Mouse (Mus musculus) midbrain, embryonic 12.5 days (tissue): ENCODE data around the gene Fam83d. TPM values are rescaled to one million over a fixed set of nuclear protein-coding genes. Genes with fewer than 3 reads are reported as not detected.

Experiments
- ATAC-seq: fragments of 200-750 bp; cut with Nextera tagmentation; 2 replicates; pipeline ENCODE4 v1.8.0; 2017; ENCODE audit warnings: low read depth, moderate TSS enrichment, moderate library complexity; ENCODE audit not compliant: low FRiP score
- H3K27ac ChIP-seq: fragments of 300-500 bp; sonication (generic); replicated peaks from 2 replicates; pipeline ENCODE4 v1.5.1; 2016; ENCODE audit warnings: mild to moderate bottlenecking
- H3K27me3 ChIP-seq: fragments of 300-500 bp; sonication (generic); 2 replicates; pipeline ENCODE4 v1.6.1; 2016; ENCODE audit warnings: mild to moderate bottlenecking
- H3K36me3 ChIP-seq: fragments of 300-500 bp; sonication (generic); 2 replicates; pipeline ENCODE4 v1.6.1; 2016
- H3K4me1 ChIP-seq: fragments of 300-500 bp; sonication (generic); 2 replicates; pipeline ENCODE4 v1.6.1; 2016
- H3K4me2 ChIP-seq: fragments of 300-500 bp; sonication (generic); replicated peaks from 2 replicates; pipeline ENCODE4 v1.6.1; 2016; ENCODE audit warnings: mild to moderate bottlenecking, moderate library complexity
- H3K4me3 ChIP-seq: fragments of 300-500 bp; sonication (generic); 2 replicates; pipeline ENCODE4 v1.5.1; 2016; ENCODE audit warnings: mild to moderate bottlenecking
- H3K9ac ChIP-seq: fragments of 300-500 bp; sonication (generic); replicated peaks from 2 replicates; pipeline ENCODE4 v1.6.1; 2016; ENCODE audit warnings: mild to moderate bottlenecking, moderate library complexity
- H3K9me3 ChIP-seq: fragments of 300-500 bp; sonication (generic); 2 replicates; pipeline ENCODE4 v1.6.1; 2016; ENCODE audit warnings: mild to moderate bottlenecking
- WGBS: fragments of 180-500 bp; shearing (Covaris S2); methylation state at CpG from one replicate; pipeline ENCODE4 v1.1.7; 2016; 5-methylcytosine and 5-hydroxymethylcytosine counted together
- polyA plus RNA-seq: library from polyadenylated mRNA; unstranded; fragments of >200 nt; fragmentation: Nextera tagmentation; extraction: Ambion mirVana; gene quantifications from 2 replicates; pipeline ENCODE4 v1.2.1, GENCODE M21; 2016

The Fam83d gene
- polyA plus RNA-seq, 1 experiment from 2014 or later = 41.6 TPM

- 0 out of 2 replicates have a peak, but pooled peaks cover 2% of the 10 kb centered on the region for H3K4me1 ChIP-seq
- H3K27ac ChIP-seq = no peak overlapping the region
- H3K9ac ChIP-seq = no peak overlapping the region
- H3K4me2 ChIP-seq = no peak overlapping the region
- H3K4me3 ChIP-seq = no peak overlapping the region
- no peaks in the 10 kb centered on the region for H3K27me3 ChIP-seq
- no peaks in the 10 kb centered on the region for H3K9me3 ChIP-seq
- WGBS = 87% methylated on average over 9 of the region's 9 CpGs
- ATAC-seq = no peak
- H3K36me3 ChIP-seq = no peaks in the 10 kb centered on the region
Measured at GRCm38 (mm10) chr2:158749366-158749765, 18.5 kb upstream of the Fam83d start.

GRCm38 (mm10) chr2:158760231-158760630, 7.7 kb upstream of the Fam83d start:
- H3K36me3 ChIP-seq = no peaks in the 10 kb centered on the region
- ATAC-seq = no peak
- 87% methylated on average over 2 of the region's 2 CpGs for WGBS

GRCm38 (mm10) chr2:158762339-158762738, 5.6 kb upstream of the Fam83d start:
- Histone ChIP-seq H3K9ac (no peak overlapping the region), H3K27me3 (no peaks in the 10 kb centered on the region), H3K27ac (no peak overlapping the region), H3K9me3 (no peaks in the 10 kb centered on the region), H3K4me2 (no peak overlapping the region), H3K36me3 (no peaks in the 10 kb centered on the region), H3K4me3 (no peak overlapping the region), H3K4me1 (peaks cover 1% of the 10 kb centered on the region; the same call in 1 of the 2 replicates)
- no peak for ATAC-seq
- 83% methylated on average over 5 of the region's 5 CpGs for WGBS

More at GRCm38 (mm10) chr2:158760231-158760630, 7.7 kb upstream of the Fam83d start:
- Histone ChIP-seq H3K27me3 (no peaks in the 10 kb centered on the region), H3K4me2 (no peak overlapping the region), H3K9ac (no peak overlapping the region), H3K27ac (no peak overlapping the region), H3K4me3 (no peak overlapping the region), H3K9me3 (no peaks in the 10 kb centered on the region), H3K4me1 (no peaks in the 10 kb centered on the region)

GRCm38 (mm10) chr2:158768350-158768749, 457 bp downstream of the Fam83d start:
- under 1% methylated on average over 36 of the region's 37 CpGs for WGBS
- Histone ChIP-seq H3K4me2 (peak overlapping the region; percentile 93), H3K9ac (peak overlapping the region; percentile 81), H3K36me3 (peaks cover 7% of the 10 kb centered on the region; the same call in 1 of the 2 replicates), H3K9me3 (no peaks in the 10 kb centered on the region), H3K4me3 (peak overlapping the region; percentile 82), H3K27me3 (no peaks in the 10 kb centered on the region), H3K4me1 (peaks cover 42% of the 10 kb centered on the region), H3K27ac (peak overlapping the region; percentile 62)
- no peak for ATAC-seq

- H3K36me3 ChIP-seq = peaks cover 7% of the 10 kb centered on the region; the same call in 1 of the 2 replicates
- H3K27ac ChIP-seq = no peak overlapping the region
- peak overlapping the region; percentile 93 for H3K4me2 ChIP-seq
- WGBS = 2% methylated on average over 5 of the region's 5 CpGs
- peak overlapping the region; percentile 82 for H3K4me3 ChIP-seq
- peaks cover 42% of the 10 kb centered on the region for H3K4me1 ChIP-seq
- H3K27me3 ChIP-seq = no peaks in the 10 kb centered on the region
- H3K9me3 ChIP-seq = no peaks in the 10 kb centered on the region
- ATAC-seq = no peak
- H3K9ac ChIP-seq = peak overlapping the region; percentile 81
Measured at GRCm38 (mm10) chr2:158768771-158769170, 878 bp downstream of the Fam83d start.

- H3K4me1 ChIP-seq = peaks cover 42% of the 10 kb centered on the region
- peak overlapping the region; percentile 81 for H3K9ac ChIP-seq
- no peak for ATAC-seq
- H3K27me3 ChIP-seq = no peaks in the 10 kb centered on the region
- H3K9me3 ChIP-seq = no peaks in the 10 kb centered on the region
- H3K4me3 ChIP-seq = peak overlapping the region; percentile 82
- H3K4me2 ChIP-seq = peak overlapping the region; percentile 93
- 56% methylated on average over 13 of the region's 13 CpGs for WGBS
- no peak overlapping the region for H3K27ac ChIP-seq
- H3K36me3 ChIP-seq = peaks cover 13% of the 10 kb centered on the region
Measured at GRCm38 (mm10) chr2:158770126-158770757, 2.3 kb downstream of the Fam83d start.

- Histone ChIP-seq H3K36me3 (peaks cover 14% of the 10 kb centered on the region), H3K4me2 (peak overlapping the region; percentile 93), H3K4me3 (0 out of 2 replicates have a peak overlapping the region, but pooled peaks have one; percentile 1), H3K27ac (no peak overlapping the region), H3K27me3 (no peaks in the 10 kb centered on the region), H3K4me1 (peaks cover 42% of the 10 kb centered on the region), H3K9me3 (no peaks in the 10 kb centered on the region), H3K9ac (0 out of 2 replicates have a peak overlapping the region, but pooled peaks have one; percentile 28)
- WGBS = 59% methylated on average over 11 of the region's 11 CpGs
- ATAC-seq = no peak
Measured at GRCm38 (mm10) chr2:158771066-158771763, 3.3 kb downstream of the Fam83d start.

- no peak for ATAC-seq
- 87% methylated on average over 13 of the region's 13 CpGs for WGBS
- Histone ChIP-seq H3K9ac (no peak overlapping the region), H3K4me1 (peaks cover 37% of the 10 kb centered on the region), H3K36me3 (peaks cover 14% of the 10 kb centered on the region), H3K27ac (no peak overlapping the region), H3K9me3 (no peaks in the 10 kb centered on the region), H3K4me3 (no peak overlapping the region), H3K27me3 (no peaks in the 10 kb centered on the region), H3K4me2 (no peak overlapping the region)
Measured at GRCm38 (mm10) chr2:158772808-158773207, 4.9 kb downstream of the Fam83d start.

GRCm38 (mm10) chr2:158774886-158775285, 7.0 kb downstream of the Fam83d start:
- Histone ChIP-seq H3K9me3 (no peaks in the 10 kb centered on the region), H3K9ac (no peak overlapping the region), H3K27me3 (no peaks in the 10 kb centered on the region), H3K27ac (no peak overlapping the region), H3K36me3 (peaks cover 22% of the 10 kb centered on the region), H3K4me2 (no peak overlapping the region), H3K4me3 (no peak overlapping the region), H3K4me1 (peaks cover 21% of the 10 kb centered on the region)
- WGBS = 84% methylated on average over 8 of the region's 8 CpGs
- no peak for ATAC-seq

GRCm38 (mm10) chr2:158776716-158777115, 8.8 kb downstream of the Fam83d start:
- Histone ChIP-seq H3K36me3 (peaks cover 38% of the 10 kb centered on the region), H3K27ac (no peak overlapping the region), H3K4me3 (no peak overlapping the region), H3K9me3 (no peaks in the 10 kb centered on the region), H3K27me3 (no peaks in the 10 kb centered on the region), H3K4me2 (no peak overlapping the region), H3K4me1 (peaks cover 3% of the 10 kb centered on the region), H3K9ac (no peak overlapping the region; the same call in 1 of the 2 replicates)
- ATAC-seq = no peak
- whole genome bisulfite sequencing = 90% methylated on average over 4 of the region's 4 CpGs

GRCm38 (mm10) chr2:158777490-158777889, 9.6 kb downstream of the Fam83d start:
- no peak for ATAC-seq
- no peak overlapping the region for H3K4me2 ChIP-seq
- H3K36me3 ChIP-seq = peaks cover 37% of the 10 kb centered on the region
- no peak overlapping the region for H3K27ac ChIP-seq
- no peaks in the 10 kb centered on the region for H3K27me3 ChIP-seq
- H3K9me3 ChIP-seq = no peaks in the 10 kb centered on the region
- H3K4me1 ChIP-seq = no peaks in the 10 kb centered on the region
- no peak overlapping the region for H3K4me3 ChIP-seq
- no peak overlapping the region for H3K9ac ChIP-seq
- WGBS = 82% methylated on average over 6 of the region's 6 CpGs

GRCm38 (mm10) chr2:158778349-158778748, 10.5 kb downstream of the Fam83d start:
- Histone ChIP-seq H3K4me1 (no peaks in the 10 kb centered on the region), H3K9ac (no peak overlapping the region), H3K27ac (no peak overlapping the region), H3K9me3 (no peaks in the 10 kb centered on the region), H3K27me3 (no peaks in the 10 kb centered on the region), H3K4me2 (no peak overlapping the region), H3K4me3 (no peak overlapping the region), H3K36me3 (peaks cover 34% of the 10 kb centered on the region)
- no peak for ATAC-seq
- 81% methylated on average over 7 of the region's 7 CpGs for WGBS
